Mouse (Mus musculus): ENCODE measurements around the gene Nqo2. TPM values are rescaled to one million over a fixed set of nuclear protein-coding genes. Genes with fewer than 3 reads are reported as not detected.

Nqo2 gene
- total and polyA plus RNA-seq, 3 experiments: 4.3 to 11.2 (median 10.7) TPM

DNA sequence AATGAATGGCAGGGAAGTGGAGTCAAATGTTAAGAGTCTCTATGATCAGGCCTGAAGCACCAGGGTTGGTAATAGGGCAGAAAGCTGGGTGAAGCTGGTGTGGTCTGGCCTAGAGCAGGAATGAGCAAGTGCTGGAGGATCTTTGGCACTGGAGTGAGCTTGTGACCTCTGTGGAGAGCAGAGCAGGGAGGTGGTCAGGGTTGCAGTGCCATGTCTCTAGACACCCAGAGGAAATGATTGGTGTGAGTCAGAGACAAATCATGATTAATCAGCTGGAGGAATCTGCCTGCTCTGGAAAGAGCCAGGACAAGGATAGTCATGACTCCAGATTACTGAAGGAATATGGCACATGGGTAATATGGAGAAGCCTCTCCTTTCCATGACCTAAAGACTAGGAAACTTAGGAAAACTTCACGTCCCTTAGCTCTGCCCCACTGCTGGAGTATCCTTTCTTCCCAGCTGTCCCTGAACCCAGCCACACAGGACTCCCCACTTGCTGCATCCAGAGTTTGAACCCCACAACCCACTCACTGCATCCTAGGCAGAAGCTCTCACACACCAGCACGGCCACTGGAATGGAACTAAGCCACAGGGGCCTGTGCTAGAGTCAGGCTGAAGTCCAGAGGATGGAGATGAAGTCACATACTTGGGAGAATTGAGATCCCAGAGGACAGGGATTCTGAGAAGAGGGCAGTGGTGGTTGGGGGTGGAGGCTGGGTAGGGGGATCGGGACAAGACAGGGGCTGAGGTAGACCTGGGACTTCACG, 13.0 kb upstream of the Nqo2 start:
- no peak for DNase-seq (ENCODE audit: extremely low read depth)
- no peak overlapping the region for H3K9ac ChIP-seq (ENCODE audit: insufficient read depth, low read depth)
- no peaks in the 10 kb centered on the region for H3K9me3 ChIP-seq (replicated peaks; ENCODE audit: low read length)
- no peaks in the 10 kb centered on the region for H3K79me2 ChIP-seq (replicated peaks; ENCODE audit: control insufficient read depth, extremely low read depth, insufficient read depth, poor library complexity, severe bottlenecking)
- H3K27ac ChIP-seq (ENCODE audit: insufficient read depth, low read depth): no peak overlapping the region
- no peaks in the 10 kb centered on the region for H3K27me3 ChIP-seq (replicated peaks)
- dilution Hi-C loops (cut with MboI; ENCODE audit: extremely low pct_ligation_motif_present, extremely low pct_unique_long_range_greater_than_20kb, low sequenced_read_pairs): no loop called here
- TF ChIP-seq USF1 (IDR thresholded peaks at IDR 0.05; ENCODE audit: low read depth, low read length): no peak
- no peak for TF ChIP-seq USF2 (conservative IDR thresholded peaks at IDR 0.05; ENCODE audit: low read depth, low read length)
- no peak for TF ChIP-seq POLR2A (IDR thresholded peaks at IDR 0.05; ENCODE audit: low read depth, low read length)
- no peak for TF ChIP-seq RCOR1 (conservative IDR thresholded peaks at IDR 0.05; ENCODE audit: low read depth, low read length)
- TF ChIP-seq MXI1 (IDR thresholded peaks at IDR 0.05; ENCODE audit: low read depth, low read length): no peak
- no peak for TF ChIP-seq ZKSCAN1 (IDR thresholded peaks at IDR 0.05; ENCODE audit: borderline replicate concordance, low read depth, low read length)
- TF ChIP-seq MAFK (IDR thresholded peaks at IDR 0.05; ENCODE audit: insufficient replicate concordance, low read length): no peak
- TF ChIP-seq CTCF (conservative IDR thresholded peaks at IDR 0.05 in 1 of 2, IDR thresholded peaks at IDR 0.05 in 1 of 2; ENCODE audit: low read depth in 2 of 2, low read length in 2 of 2): no peak
- no peak for TF ChIP-seq IRF4 (IDR thresholded peaks at IDR 0.05; ENCODE audit: low read depth, low read length)
- TF ChIP-seq SIN3A (IDR thresholded peaks at IDR 0.05; ENCODE audit: low read length): no peak
- TF ChIP-seq MEF2A (IDR thresholded peaks at IDR 0.05; ENCODE audit: borderline replicate concordance, low read depth, low read length): no peak
- no peak for TF ChIP-seq TBP (conservative IDR thresholded peaks at IDR 0.05; ENCODE audit: low read depth, low read length)
- no peak for TF ChIP-seq POLR2AphosphoS2 (IDR thresholded peaks at IDR 0.05; ENCODE audit: low read depth, low read length)
- no peak for TF ChIP-seq ZNF384 (IDR thresholded peaks at IDR 0.05; ENCODE audit: low read depth, low read length)
- TF ChIP-seq MYC (IDR thresholded peaks at IDR 0.05; ENCODE audit: low read depth, low read length): no peak
- no peak for TF ChIP-seq ETS1 (conservative IDR thresholded peaks at IDR 0.05; ENCODE audit: low read depth, low read length)
- H3K4me2 ChIP-seq (ENCODE audit: insufficient read depth, low read depth, poor library complexity, severe bottlenecking): no peak overlapping the region
- no peaks in the 10 kb centered on the region for H3K36me3 ChIP-seq (replicated peaks in 1 of 2; ENCODE audit: control insufficient read depth in 1 of 2, insufficient read depth in 1 of 2, low read length in 1 of 2)
- in situ Hi-C loops (cut with MboI; ENCODE audit: low pct_ligation_motif_present, low pct_unique_long_range_greater_than_20kb, low sequenced_read_pairs): loop anchor here (10.0 kb wide), 1 partner anchor 203 kb away; no protein-coding TSS in a partner anchor
- no peak overlapping the region for H3K4me3 ChIP-seq (replicated peaks in 1 of 3; ENCODE audit: low read depth in 2 of 3, low read length in 2 of 3, poor library complexity in 1 of 3)
- H3K4me1 ChIP-seq (ENCODE audit: control insufficient read depth in 1 of 2, insufficient read depth in 2 of 2): no peaks in the 10 kb centered on the region

DNA sequence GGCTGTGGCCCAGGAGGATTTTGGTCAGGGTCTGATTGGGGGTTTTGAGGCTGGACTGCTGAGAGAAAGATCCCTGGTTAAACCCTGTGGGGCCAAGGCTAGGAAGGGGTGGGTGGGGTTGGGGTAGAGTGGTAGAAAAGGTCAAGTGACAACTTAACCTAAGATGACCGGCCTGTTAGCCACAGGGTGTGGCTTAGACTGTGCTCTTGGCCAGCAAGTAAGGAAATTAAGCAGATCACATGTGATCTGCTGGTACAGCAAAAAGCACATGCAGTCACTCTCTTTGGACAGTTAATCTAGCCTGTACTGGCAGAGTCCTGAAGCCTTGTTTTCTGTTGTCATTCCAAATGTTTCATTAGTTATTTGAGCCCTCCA, 12.4 kb upstream of the Nqo2 start:
- no peaks in the 10 kb centered on the region for H3K9me3 ChIP-seq (replicated peaks; ENCODE audit: low read length)
- DNase-seq (ENCODE audit: extremely low read depth): no peak
- H3K27ac ChIP-seq (ENCODE audit: insufficient read depth, low read depth): no peak overlapping the region
- H3K4me3 ChIP-seq (replicated peaks in 1 of 3; ENCODE audit: low read depth in 2 of 3, low read length in 2 of 3, poor library complexity in 1 of 3): no peak overlapping the region
- H3K4me2 ChIP-seq (ENCODE audit: insufficient read depth, low read depth, poor library complexity, severe bottlenecking): no peak overlapping the region
- H3K4me1 ChIP-seq (ENCODE audit: control insufficient read depth in 1 of 2, insufficient read depth in 2 of 2): no peaks in the 10 kb centered on the region
- no peaks in the 10 kb centered on the region for H3K36me3 ChIP-seq (replicated peaks in 1 of 2; ENCODE audit: control insufficient read depth in 1 of 2, insufficient read depth in 1 of 2, low read length in 1 of 2)
- no peak for TF ChIP-seq MXI1 (IDR thresholded peaks at IDR 0.05; ENCODE audit: low read depth, low read length)
- no peak for TF ChIP-seq ETS1 (conservative IDR thresholded peaks at IDR 0.05; ENCODE audit: low read depth, low read length)
- TF ChIP-seq JUND (conservative IDR thresholded peaks at IDR 0.05; ENCODE audit: low read depth, low read length): no peak
- H3K27me3 ChIP-seq (replicated peaks): no peaks in the 10 kb centered on the region
- no peak overlapping the region for H3K9ac ChIP-seq (ENCODE audit: insufficient read depth, low read depth)
- dilution Hi-C loops (cut with MboI; ENCODE audit: extremely low pct_ligation_motif_present, extremely low pct_unique_long_range_greater_than_20kb, low sequenced_read_pairs) (no loop called here), in situ Hi-C loops (cut with MboI; ENCODE audit: low pct_ligation_motif_present, low pct_unique_long_range_greater_than_20kb, low sequenced_read_pairs) (loop anchor here (10.0 kb wide), 1 partner anchor 203 kb away; no protein-coding TSS in a partner anchor)
- H3K79me2 ChIP-seq (replicated peaks; ENCODE audit: control insufficient read depth, extremely low read depth, insufficient read depth, poor library complexity, severe bottlenecking): no peaks in the 10 kb centered on the region
